Mouse (Mus musculus) kidney, postnatal 0 days (tissue): Measurements from ENCODE around the gene Snx18. TPM values are rescaled to one million over a fixed set of nuclear protein-coding genes. Genes with fewer than 3 reads are reported as not detected.

Source experiments
- ATAC-seq: fragments of 200-750 bp; cut with Nextera tagmentation; replicated peaks from 2 replicates; pipeline ENCODE4 v1.8.0; 2017; ENCODE audit warnings: low read depth, moderate number of reproducible peaks, moderate TSS enrichment, moderate library complexity; ENCODE audit not compliant: low FRiP score
- DNase-seq: peaks from one replicate; pipeline ENCODE4 v3.0.0-alpha.2; 2016; ENCODE audit warnings: low spot score
- H3K27ac ChIP-seq: fragments of 300-500 bp; sonication (generic); 2 replicates; pipeline ENCODE4 v1.5.1; 2014; ENCODE audit warnings: mild to moderate bottlenecking
- H3K27me3 ChIP-seq: fragments of 300-500 bp; sonication (generic); 2 replicates; pipeline ENCODE4 v1.6.1; 2014; ENCODE audit warnings: low read length, mixed read lengths; ENCODE audit not compliant: insufficient read depth
- H3K36me3 ChIP-seq: fragments of 300-500 bp; sonication (generic); 2 replicates; pipeline ENCODE4 v1.6.1; 2014; ENCODE audit warnings: low read length, mixed read lengths; ENCODE audit not compliant: insufficient read depth
- H3K4me1 ChIP-seq: fragments of 300-500 bp; sonication (generic); replicated peaks from 2 replicates; pipeline ENCODE4 v1.6.1; 2014; ENCODE audit warnings: antibody characterized with exemption, low read length, mixed read lengths; ENCODE audit not compliant: insufficient read depth
- H3K4me2 ChIP-seq: fragments of 300-500 bp; sonication (generic); 2 replicates; pipeline ENCODE4 v1.6.1; 2014; ENCODE audit warnings: mild to moderate bottlenecking, low read length, moderate library complexity, mixed read lengths
- H3K4me3 ChIP-seq: fragments of 300-500 bp; sonication (generic); replicated peaks from 2 replicates; pipeline ENCODE4 v1.5.1; 2014; ENCODE audit warnings: low read depth, low read length
- H3K9ac ChIP-seq: fragments of 300-500 bp; sonication (generic); 2 replicates; pipeline ENCODE4 v1.6.1; 2014; ENCODE audit warnings: low read depth, low read length
- H3K9me3 ChIP-seq: fragments of 300-500 bp; sonication (generic); replicated peaks from 2 replicates; pipeline ENCODE4 v1.6.1; 2016; ENCODE audit warnings: low read length, inconsistent platforms, mixed read lengths
- CTCF ChIP-seq: IDR thresholded peaks from 2 replicates; pipeline ENCODE4 v1.5.1; 2016; ENCODE audit warnings: antibody characterized with exemption, low read depth, mild to moderate bottlenecking, moderate library complexity
- WGBS: fragments of 180-500 bp; shearing (Covaris S2); extraction: QIAGEN DNeasy Blood & Tissue Kit; methylation state at CpG from one replicate; pipeline ENCODE4 v1.1.7; 2014; 5-methylcytosine and 5-hydroxymethylcytosine counted together
- polyA plus RNA-seq: library from polyadenylated mRNA; unstranded; fragments of >200 nt; fragmentation: Nextera tagmentation; extraction: Ambion mirVana; gene quantifications from 2 replicates; pipeline ENCODE4 v1.2.1, GENCODE M21; 2015

Gene Snx18
- polyA plus RNA-seq, 1 experiment from 2014 or later = 34.8 TPM

- WGBS = 86% methylated on average over 14 of the region's 14 CpGs
Measured at GRCm38 (mm10) chr13:113606131-113606530, 12.2 kb downstream of the Snx18 start.

DNA sequence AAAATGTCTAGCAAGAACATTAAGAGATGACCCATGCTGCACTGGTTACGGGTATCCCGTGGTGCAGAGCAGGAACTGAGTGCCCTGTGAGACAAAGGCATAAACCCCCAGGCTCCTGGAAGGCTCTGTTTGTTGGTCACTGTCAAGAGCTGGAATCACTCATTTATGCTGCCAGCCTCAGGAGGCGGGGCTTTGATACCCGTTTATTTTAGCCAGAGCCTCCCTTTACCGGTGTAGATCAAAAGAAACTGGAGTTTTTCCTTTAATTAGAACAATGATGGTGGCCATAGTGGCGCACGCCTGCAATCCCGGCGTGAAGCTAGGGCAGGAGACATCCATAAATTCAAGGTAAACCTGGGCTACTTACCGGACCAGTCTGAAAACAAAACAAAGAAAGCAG, 12.7 kb downstream of the Snx18 start:
- no peaks in the 10 kb centered on the region for H3K36me3 ChIP-seq
- no peaks in the 10 kb centered on the region for H3K27me3 ChIP-seq
- H3K27ac ChIP-seq = no peak overlapping the region
- WGBS = 88% methylated on average over 10 of the region's 10 CpGs
- H3K9me3 ChIP-seq = no peaks in the 10 kb centered on the region
- no peak overlapping the region for H3K4me3 ChIP-seq
- no peak for TF ChIP-seq CTCF
- H3K4me2 ChIP-seq = no peak overlapping the region
- ATAC-seq (no peak), DNase-seq (no peak)
- H3K4me1 ChIP-seq = peaks cover 43% of the 10 kb centered on the region
- no peak overlapping the region for H3K9ac ChIP-seq

More at GRCm38 (mm10) chr13:113606131-113606530, 12.2 kb downstream of the Snx18 start:
- no peak overlapping the region for H3K9ac ChIP-seq
- H3K36me3 ChIP-seq = no peaks in the 10 kb centered on the region
- no peak for TF ChIP-seq CTCF
- peaks cover 43% of the 10 kb centered on the region for H3K4me1 ChIP-seq
- H3K4me2 ChIP-seq = no peak overlapping the region
- H3K27me3 ChIP-seq = no peaks in the 10 kb centered on the region
- no peak overlapping the region for H3K27ac ChIP-seq
- ATAC-seq = no peak
- no peak overlapping the region for H3K4me3 ChIP-seq
- no peaks in the 10 kb centered on the region for H3K9me3 ChIP-seq
- DNase-seq = no peak

- Histone ChIP-seq H3K4me1 (peaks cover 43% of the 10 kb centered on the region), H3K4me3 (no peak overlapping the region), H3K27ac (no peak overlapping the region), H3K9me3 (no peaks in the 10 kb centered on the region), H3K36me3 (no peaks in the 10 kb centered on the region), H3K9ac (no peak overlapping the region), H3K4me2 (no peak overlapping the region), H3K27me3 (no peaks in the 10 kb centered on the region)
- no peak for TF ChIP-seq CTCF
- 59% methylated on average over 6 of the region's 6 CpGs for WGBS
- ATAC-seq (no peak), DNase-seq (no peak)
Measured at GRCm38 (mm10) chr13:113604321-113604720, 14.0 kb downstream of the Snx18 start.

GRCm38 (mm10) chr13:113602882-113603342, 15.5 kb downstream of the Snx18 start:
- no peak for TF ChIP-seq CTCF

GRCm38 (mm10) chr13:113601831-113602604, 16.3 kb downstream of the Snx18 start:
- H3K4me1 ChIP-seq = peaks cover 49% of the 10 kb centered on the region
- no peaks in the 10 kb centered on the region for H3K27me3 ChIP-seq
- no peak overlapping the region for H3K4me2 ChIP-seq
- no peak for TF ChIP-seq CTCF
- 76% methylated on average over 12 of the region's 12 CpGs for WGBS
- H3K9me3 ChIP-seq = no peaks in the 10 kb centered on the region
- H3K9ac ChIP-seq = no peak overlapping the region
- H3K27ac ChIP-seq = peak overlapping the region; percentile 60; the same call in 1 of the 2 replicates
- no peak for ATAC-seq
- 0 out of 2 replicates have a peak, but pooled peaks cover 4% of the 10 kb centered on the region for H3K36me3 ChIP-seq
- H3K4me3 ChIP-seq = no peak overlapping the region
- no peak for DNase-seq

More at GRCm38 (mm10) chr13:113602882-113603342, 15.5 kb downstream of the Snx18 start:
- no peak for DNase-seq
- H3K9me3 ChIP-seq = no peaks in the 10 kb centered on the region
- no peaks in the 10 kb centered on the region for H3K27me3 ChIP-seq
- peak overlapping the region; percentile 51; the same call in 1 of the 2 replicates for H3K27ac ChIP-seq
- H3K4me2 ChIP-seq = no peak overlapping the region
- H3K9ac ChIP-seq = no peak overlapping the region
- H3K36me3 ChIP-seq = 0 out of 2 replicates have a peak, but pooled peaks cover 4% of the 10 kb centered on the region
- H3K4me3 ChIP-seq = no peak overlapping the region
- peaks cover 45% of the 10 kb centered on the region for H3K4me1 ChIP-seq
- 71% methylated on average over 17 of the region's 17 CpGs for WGBS
- peak; percentile 34; the same call in 1 of the 2 replicates for ATAC-seq

DNA sequence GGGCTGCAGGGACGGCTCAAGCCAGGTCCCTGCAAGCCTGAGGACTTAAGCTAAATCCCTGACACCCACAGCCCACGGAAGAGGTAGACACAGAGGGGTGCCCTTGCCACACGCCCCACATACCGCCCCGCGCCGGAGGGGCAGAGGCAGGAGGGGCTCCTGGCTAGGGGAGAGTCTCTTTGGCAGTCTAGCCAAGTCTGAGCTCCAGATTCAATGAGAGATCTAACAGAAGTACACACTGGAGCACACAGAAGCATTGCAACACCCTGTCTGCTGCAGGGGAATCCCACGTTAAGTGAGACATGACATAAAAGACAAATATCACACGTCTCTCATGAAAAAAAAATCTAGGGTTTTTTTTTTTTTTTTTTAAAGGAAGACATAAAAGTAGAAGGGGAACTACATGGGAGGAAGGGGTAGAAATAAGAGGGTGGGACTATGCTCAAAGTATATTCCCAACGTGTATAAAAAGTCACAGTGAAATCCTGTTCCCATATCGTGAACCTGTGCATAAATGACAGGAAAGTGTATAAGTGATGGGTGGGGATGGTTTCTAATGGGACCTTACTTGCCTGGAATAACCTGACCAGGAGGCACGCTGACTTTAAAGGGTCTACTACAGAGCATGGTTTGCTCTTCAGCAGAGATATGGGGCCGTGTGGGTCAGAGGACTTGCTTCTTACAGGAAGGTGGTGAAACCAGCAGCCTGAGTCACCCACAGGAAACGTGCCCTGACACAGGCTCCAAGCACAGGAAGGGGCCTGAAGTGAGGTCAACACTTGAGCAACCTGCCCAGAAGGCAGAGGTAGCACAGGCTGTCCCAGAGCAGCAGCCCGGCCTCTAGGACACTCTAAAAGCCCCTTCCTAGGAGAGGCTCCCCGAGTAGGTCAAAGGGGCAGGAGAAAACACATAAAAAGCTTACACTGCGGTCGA, 17.6 kb downstream of the Snx18 start:
- no peak for TF ChIP-seq CTCF
- Histone ChIP-seq H3K4me3 (no peak overlapping the region), H3K36me3 (0 out of 2 replicates have a peak, but pooled peaks cover 4% of the 10 kb centered on the region), H3K27ac (no peak overlapping the region), H3K9me3 (no peaks in the 10 kb centered on the region), H3K27me3 (no peaks in the 10 kb centered on the region), H3K4me1 (peaks cover 46% of the 10 kb centered on the region), H3K9ac (no peak overlapping the region), H3K4me2 (no peak overlapping the region)
- whole genome bisulfite sequencing = 86% methylated on average over 18 of the region's 18 CpGs
- ATAC-seq = no peak
- no peak for DNase-seq
